Mouse (Mus musculus) small intestine, adult 2 months (tissue): ENCODE data around the gene Arpin.

ENCODE experiments used
- CTCF ChIP-seq: fragments of 200-500 bp; IDR thresholded peaks from 2 replicates; pipeline ENCODE4 v1.5.1; 2012; ENCODE audit warnings: low read depth, mild to moderate bottlenecking, control low read depth, inconsistent platforms, low read length, moderate library complexity, mixed read lengths; ENCODE audit not compliant: insufficient replicate concordance, insufficient read length; ENCODE audit errors: extremely low read depth
- POLR2A ChIP-seq: fragments of 200-500 bp; IDR thresholded peaks from 2 replicates; pipeline ENCODE4 v1.6.1; 2012; ENCODE audit warnings: low read depth, mild to moderate bottlenecking, control low read depth, inconsistent platforms, low read length, moderate library complexity

DNA sequence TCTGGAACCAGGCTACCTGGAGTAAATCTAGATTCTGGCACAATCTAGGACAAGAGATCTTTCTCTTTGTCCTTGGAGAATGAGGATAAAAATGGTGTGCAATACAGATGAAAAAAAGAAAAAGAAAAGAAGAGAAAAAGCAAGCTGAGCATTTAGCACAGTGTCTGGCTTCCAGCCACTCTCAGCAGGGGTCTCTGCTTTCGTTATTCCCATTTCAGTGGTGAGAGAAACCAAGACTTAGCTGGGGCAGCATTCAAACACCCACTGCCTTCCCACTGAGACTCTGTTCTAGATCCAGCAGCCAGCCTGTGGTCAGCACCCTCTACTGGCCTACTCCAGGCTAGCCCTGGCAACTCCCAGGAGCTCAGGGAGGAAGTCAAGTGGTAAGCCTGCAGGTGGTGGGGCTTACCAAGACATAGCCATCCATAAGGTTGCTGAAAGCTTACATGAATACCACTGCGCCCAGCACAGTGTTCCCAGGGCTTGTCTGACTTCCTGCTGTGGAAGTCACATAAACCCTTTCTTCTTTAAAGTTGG lies 6.6 kb downstream of the Arpin start:
- TF ChIP-seq POLR2A: no peak
- no peak for TF ChIP-seq CTCF
